Mouse (Mus musculus) c-Kit-positive CD71-positive TER-119-positive erythroid progenitor cells, embryonic 14.5 days (primary cell): ENCODE results near the gene Usp25.

ENCODE experiments used
- DNase-seq: peaks from one replicate; pipeline ENCODE4 v3.0.0-alpha.2; 2013; ENCODE audit warnings: low spot score

The Usp25 gene

DNA sequence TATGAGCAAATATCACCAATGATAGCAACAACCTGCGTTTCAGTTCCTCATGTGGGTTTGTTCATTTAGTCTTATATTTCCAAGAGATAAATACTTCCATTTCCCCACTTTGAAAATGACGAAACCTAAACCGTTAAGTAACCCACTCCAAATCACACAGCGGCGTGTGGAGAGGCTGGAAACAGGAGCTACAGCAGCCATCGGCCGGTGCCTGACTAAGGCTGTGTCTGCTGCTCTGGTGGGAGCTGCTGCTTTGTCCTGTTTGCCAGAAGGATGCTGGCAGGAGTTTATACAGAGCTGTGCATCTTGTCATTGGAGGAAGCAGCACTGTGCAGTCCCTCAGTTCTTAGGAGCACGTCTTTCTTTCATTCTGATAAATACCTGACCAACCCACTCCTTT, 21.2 kb downstream of the Usp25 start:
- DNase-seq = no peak

GRCm38 (mm10) chr16:77041573-77041972, 28.1 kb downstream of the Usp25 start:
- DNase-seq = no peak

DNA sequence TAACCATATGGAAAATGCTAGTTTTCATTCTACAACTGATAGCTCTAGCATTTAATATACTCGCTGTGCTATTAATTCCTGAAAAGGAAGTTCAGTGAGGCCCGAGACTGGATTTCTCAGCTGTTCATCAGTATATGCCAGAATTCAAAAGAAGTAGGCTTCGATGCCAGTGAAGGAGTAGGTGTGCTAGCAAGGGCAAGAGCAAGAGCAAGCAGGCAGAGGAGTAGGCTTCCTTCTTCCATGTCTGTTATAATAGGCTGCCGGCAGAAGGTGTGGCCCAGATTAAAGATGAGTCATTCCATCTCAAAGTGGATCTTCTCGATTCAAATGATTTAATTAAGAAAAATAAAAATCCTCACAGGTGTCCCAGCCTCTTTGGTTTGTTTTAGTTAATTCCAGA, 30.0 kb downstream of the Usp25 start:
- DNase-seq = no peak

GRCm38 (mm10) chr16:77054184-77054583, 40.7 kb downstream of the Usp25 start:
- no peak for DNase-seq

GRCm38 (mm10) chr16:77055519-77056159, 42.1 kb downstream of the Usp25 start:
- DNase-seq = no peak

DNA sequence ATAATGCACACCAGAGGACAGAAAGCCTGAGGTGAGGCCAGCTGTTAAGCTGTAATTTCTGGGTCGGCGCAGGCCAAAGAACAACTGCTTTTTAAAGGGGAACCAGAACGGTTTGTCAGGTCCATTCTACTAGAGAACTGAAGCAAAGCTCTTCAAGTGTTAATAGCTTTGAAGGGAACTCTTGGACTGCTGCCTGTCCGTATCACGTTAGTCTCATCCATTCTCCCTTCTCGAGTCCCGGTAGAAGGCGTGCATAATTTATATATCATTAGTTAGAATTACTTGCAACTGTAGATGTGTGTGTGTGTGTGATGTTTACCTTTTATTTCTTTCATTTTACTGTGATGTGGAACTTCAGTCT, 42.6 kb downstream of the Usp25 start:
- DNase-seq = no peak

GRCm38 (mm10) chr16:77058567-77058966, 45.1 kb downstream of the Usp25 start:
- no peak for DNase-seq

GRCm38 (mm10) chr16:77060166-77060565, 46.7 kb downstream of the Usp25 start:
- peak; percentile 52 for DNase-seq

DNA sequence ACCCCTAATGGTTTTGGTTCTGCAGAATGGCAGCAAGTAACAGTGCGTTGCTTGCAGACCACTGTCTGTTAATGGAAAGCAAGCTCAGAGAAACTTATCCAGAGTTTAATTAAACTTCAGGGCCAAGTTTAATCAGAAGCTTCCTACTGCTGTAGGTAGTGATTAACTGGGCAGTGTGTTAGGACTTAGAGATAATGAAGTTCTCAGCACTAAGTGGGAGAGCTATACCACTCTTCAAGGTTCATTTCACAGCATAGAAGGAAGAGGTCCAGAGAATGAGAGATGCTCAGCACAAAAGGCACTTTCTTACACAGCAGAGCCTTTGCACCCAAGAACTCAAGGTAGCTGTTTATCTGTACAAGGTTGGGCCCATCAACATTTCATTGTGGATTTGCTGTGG, 50.4 kb downstream of the Usp25 start:
- no peak for DNase-seq

- no peak for DNase-seq
Measured at GRCm38 (mm10) chr16:77076954-77077735, 63.6 kb downstream of the Usp25 start.

GRCm38 (mm10) chr16:77077736-77078005, 64.2 kb downstream of the Usp25 start:
- no peak for DNase-seq

- no peak for DNase-seq
Measured at GRCm38 (mm10) chr16:77084071-77084470, 70.6 kb downstream of the Usp25 start.

- no peak for DNase-seq
Measured at GRCm38 (mm10) chr16:77089806-77090205, 76.3 kb downstream of the Usp25 start.

DNA sequence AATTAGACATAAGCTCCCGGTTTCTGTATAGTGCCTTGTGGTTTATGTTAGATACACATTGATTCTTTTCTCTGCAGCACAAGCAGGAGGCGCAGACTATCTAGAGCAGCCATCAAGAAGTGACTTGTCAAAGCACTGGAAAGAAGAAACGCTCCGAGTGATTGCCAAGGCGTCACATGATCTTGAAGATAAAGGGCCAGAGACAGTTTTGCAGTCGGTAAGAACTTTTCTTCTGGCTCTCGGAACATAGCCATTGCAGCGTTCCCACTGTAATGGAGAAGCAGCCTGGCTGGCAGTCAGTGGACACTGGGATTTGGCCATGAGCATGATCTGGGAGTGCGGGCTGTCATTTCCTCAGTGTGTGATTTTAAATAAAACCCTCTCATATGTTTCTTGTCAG, 80.0 kb downstream of the Usp25 start:
- no peak for DNase-seq

DNA sequence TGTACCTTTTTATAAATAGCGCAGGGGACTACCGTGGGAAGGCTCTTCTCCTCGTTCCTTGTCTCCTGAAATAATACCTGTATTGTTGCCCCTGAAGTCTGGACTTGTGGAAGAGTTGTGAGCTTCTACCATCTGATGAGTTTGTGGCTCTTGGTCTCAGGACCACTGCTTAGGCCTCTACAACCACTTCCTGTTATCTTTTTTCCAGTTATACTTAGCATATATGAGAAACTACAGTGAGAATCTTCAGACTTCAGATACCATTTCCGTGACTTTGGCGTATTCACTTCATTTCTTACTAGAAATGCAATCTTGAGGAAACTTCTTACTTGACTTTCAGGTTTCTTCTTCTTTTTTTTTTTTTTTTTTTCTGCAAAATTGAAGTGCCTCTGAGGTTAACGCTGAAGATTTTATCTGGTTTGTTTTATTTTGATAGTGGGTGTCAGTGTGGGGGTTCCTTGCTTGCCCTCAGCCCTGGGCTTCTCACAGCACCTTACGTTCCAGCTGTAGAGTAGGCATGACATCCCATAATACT, 81.6 kb downstream of the Usp25 start:
- DNase-seq = no peak

DNA sequence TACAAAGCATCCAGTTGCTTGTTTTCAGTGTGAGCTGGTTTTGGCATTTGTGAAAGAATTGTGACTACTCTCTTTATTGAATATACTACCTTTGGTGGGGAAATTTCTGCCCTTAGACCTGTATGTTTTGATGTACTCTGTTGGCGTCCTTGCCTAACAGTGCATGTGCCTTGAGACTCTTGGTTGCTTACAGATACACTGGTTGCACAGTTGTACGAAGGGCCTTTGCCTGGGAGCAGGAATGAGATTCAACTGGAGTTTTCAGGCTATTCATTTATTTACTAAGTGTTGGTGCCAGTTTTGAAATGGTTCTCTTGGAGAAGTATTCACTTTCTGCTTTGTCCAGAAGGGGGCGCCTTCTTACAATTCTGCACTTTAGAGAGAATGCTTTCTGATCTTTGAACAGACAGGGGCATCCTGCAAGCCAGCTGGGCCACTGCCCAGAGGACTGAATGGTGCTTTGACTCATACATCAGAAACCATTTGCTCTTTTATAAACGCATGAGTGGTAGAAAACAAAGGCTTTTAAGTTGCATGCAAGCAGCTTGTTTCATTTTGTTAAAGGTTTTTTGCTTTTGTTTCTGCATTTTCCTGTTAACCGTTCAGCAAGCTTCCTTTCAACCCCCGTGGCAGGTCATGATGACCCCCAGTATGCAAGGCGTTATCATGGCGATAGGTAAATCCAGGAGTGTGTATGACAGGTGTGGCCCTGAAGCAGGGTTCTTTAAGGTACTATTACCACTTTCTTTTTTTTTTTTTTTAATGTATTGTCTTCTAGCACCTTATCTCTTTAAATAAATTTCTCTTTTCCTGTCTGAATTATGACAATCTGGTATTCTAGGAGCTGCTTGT, 85.7 kb downstream of the Usp25 start:
- DNase-seq = peak; percentile 48

DNA sequence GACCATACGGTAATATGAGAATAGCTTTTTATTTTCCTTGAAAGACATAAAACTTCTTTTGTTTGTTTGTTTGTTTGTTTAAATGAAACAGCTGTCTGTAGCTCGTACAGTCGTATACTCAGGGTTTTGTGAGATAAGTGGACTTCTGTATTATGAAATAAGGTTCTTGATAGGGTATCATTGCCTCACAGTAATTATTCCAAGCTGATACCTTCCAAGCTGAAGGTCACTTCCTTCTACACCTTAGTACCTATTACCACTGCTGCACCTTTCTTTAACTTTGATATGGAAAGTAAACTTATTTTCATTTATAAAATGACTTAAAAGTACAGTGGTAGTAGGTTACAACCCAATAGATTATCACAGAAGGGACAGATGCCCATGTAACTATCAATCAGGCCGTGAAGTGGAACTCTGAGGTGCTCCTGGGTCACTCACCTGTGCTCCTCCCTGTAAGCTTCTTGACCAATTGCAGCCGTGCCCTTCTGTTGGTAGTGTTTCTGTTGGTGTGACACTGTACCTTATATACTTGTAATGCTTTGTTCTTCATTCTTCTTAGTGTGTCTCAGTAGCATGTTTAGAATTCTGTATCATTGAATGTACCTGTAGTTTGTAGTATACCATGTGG, 90.2 kb downstream of the Usp25 start:
- DNase-seq = no peak

DNA sequence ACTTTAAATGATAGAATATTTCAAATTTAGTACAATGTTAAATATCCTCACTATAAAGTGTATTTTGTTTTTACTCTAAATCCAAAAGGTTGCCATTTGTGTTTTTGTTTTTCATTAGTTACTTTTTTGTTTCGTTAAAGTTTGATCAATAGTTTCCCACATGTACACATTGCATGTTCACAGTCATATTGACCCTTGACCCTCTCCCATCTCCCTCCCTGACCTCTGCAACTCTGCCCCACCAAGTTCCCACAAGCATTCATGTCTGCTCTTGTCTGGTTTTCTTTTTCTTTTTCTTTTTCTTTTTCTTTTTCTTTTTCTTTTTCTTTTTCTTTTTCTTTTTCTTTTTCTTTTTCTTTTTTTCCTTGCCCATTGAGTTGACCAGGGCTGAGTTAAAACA, 97.8 kb downstream of the Usp25 start:
- no peak for DNase-seq

DNA sequence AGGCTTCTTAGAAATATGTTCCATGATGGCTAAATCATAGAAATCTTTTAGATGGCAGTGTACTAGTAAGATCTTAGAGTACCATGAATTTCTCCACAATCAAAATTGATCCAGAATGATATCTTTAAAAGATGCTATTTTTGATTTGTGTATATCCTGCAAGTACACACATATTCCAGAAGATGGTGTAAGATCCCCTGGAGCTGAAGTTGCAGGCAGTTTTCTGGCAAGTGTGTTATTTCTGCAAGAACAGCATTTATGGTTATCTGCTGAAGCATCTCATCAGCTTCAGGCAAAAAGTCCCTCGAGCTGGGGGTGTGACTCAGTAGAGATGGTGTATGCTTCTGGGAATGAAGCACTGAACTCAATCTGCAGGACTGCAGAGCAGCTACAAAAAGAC, 112.4 kb downstream of the Usp25 start:
- DNase-seq = no peak

DNA sequence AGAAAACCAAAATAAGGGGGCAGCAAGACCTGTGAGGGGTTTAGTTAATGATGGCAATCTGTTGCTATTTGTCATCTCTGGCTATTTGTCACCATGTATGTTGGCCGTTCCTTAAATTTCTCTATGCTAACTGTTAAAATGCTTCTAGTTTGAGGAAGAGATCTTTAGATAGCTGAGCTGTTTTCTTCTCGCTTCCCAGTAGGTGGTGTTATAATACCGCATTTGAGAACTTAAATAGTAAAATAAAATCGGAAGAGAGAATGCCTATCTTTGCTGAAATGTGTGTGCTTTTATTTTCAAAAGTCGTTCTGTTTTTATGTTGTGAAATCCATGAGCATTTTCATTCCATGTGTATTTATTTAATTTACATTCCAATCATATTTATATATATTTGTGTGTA, 115.2 kb downstream of the Usp25 start:
- DNase-seq = no peak

- DNase-seq = no peak
Measured at GRCm38 (mm10) chr16:77133055-77133454, 119.5 kb downstream of the Usp25 start.

- DNase-seq = no peak
Measured at GRCm38 (mm10) chr16:77140651-77141050, 127.1 kb downstream of the Usp25 start.
